Mouse (Mus musculus) lung, adult 2 months (tissue): Measurements from ENCODE around the gene Fscb. TPM values are rescaled to one million over a fixed set of nuclear protein-coding genes. Genes with fewer than 3 reads are reported as not detected.

Source experiments
- DNase-seq: peaks from one replicate; pipeline ENCODE4 v3.0.0; 2022
- H3K4me1 ChIP-seq: fragments of 200-500 bp; 2 replicates; pipeline ENCODE4 v1.6.1; 2011; ENCODE audit warnings: low read length; ENCODE audit not compliant: control insufficient read depth, insufficient read depth
- H3K4me3 ChIP-seq: fragments of 200-500 bp; replicated peaks from 2 replicates; pipeline ENCODE3; 2011; ENCODE audit warnings: low read depth, mild to moderate bottlenecking, control low read depth, low read length; ENCODE audit errors: extremely low read depth
- CTCF ChIP-seq: fragments of 200-500 bp; IDR thresholded peaks from 2 replicates; pipeline ENCODE4 v1.5.1; 2011; ENCODE audit warnings: mild to moderate bottlenecking, low read length, control low read depth; ENCODE audit not compliant: insufficient read depth
- POLR2A ChIP-seq: fragments of 200-500 bp; IDR thresholded peaks from 2 replicates; pipeline ENCODE4 v1.6.1; 2011; ENCODE audit warnings: low read depth, mild to moderate bottlenecking, control low read depth, low read length, borderline replicate concordance; ENCODE audit errors: extremely low read depth
- WGBS: fragments of 180-500 bp; shearing (Covaris S2); methylation state at CpG from one replicate; pipeline ENCODE4 v1.1.7; 2018; 5-methylcytosine and 5-hydroxymethylcytosine counted together
- polyA plus RNA-seq: library from polyadenylated mRNA; depleted of rRNA; stranded (reverse); fragments of >200 nt; gene quantifications from 2 replicates; pipeline ENCODE4 v1.2.3, GENCODE M21; 2012; rRNA removed

Fscb gene
- polyA plus RNA-seq: not detected in 2 replicates

- H3K4me1 ChIP-seq: no peaks in the 10 kb centered on the region
- DNase-seq: no peak
- 58% methylated on average over 1 of the region's 1 CpGs for WGBS
- no peak within 1 kb of the TSS for H3K4me3 ChIP-seq
- TF ChIP-seq POLR2A (no peak), CTCF (no peak)
These were observed at the start of gene Fscb for GRCm38 (mm10) chr12:64474590-64474989. Gene Fscb (minus strand): TSS chr12:64474690.

- H3K4me3 ChIP-seq: no peak overlapping the region
- DNase-seq: no peak
- no peaks in the 10 kb centered on the region for H3K4me1 ChIP-seq
- TF ChIP-seq POLR2A (no peak), CTCF (no peak)
- 43% methylated on average over 2 of the region's 2 CpGs for WGBS
These were observed 42.3 kb upstream of the Fscb start for GRCm38 (mm10) chr12:64516775-64517174.

GRCm38 (mm10) chr12:64513439-64513838 is 38.9 kb upstream of the Fscb start:
- 60% methylated on average over 1 of the region's 1 CpGs for WGBS
- no peak for DNase-seq
- Histone ChIP-seq H3K4me1 (no peaks in the 10 kb centered on the region), H3K4me3 (no peak overlapping the region)
- no peak for TF ChIP-seq POLR2A
- no peak for TF ChIP-seq CTCF

GRCm38 (mm10) chr12:64497706-64498105 is 23.2 kb upstream of the Fscb start:
- no peak overlapping the region for H3K4me3 ChIP-seq
- 68% methylated on average over 5 of the region's 5 CpGs for WGBS
- TF ChIP-seq POLR2A (no peak), CTCF (no peak)
- H3K4me1 ChIP-seq: no peaks in the 10 kb centered on the region
- no peak for DNase-seq

- DNase-seq: no peak
- WGBS: 56% methylated on average over 1 of the region's 1 CpGs
- Histone ChIP-seq H3K4me3 (no peak overlapping the region), H3K4me1 (no peaks in the 10 kb centered on the region)
- TF ChIP-seq CTCF (no peak), POLR2A (no peak)
These were observed 875 bp downstream of the Fscb start for GRCm38 (mm10) chr12:64473615-64474014.

- TF ChIP-seq CTCF: no peak
- no peak for TF ChIP-seq POLR2A
- 83% methylated on average over 1 of the region's 1 CpGs for WGBS
- Histone ChIP-seq H3K4me3 (no peak overlapping the region), H3K4me1 (no peaks in the 10 kb centered on the region)
- no peak for DNase-seq
These were observed 1.4 kb downstream of the Fscb start for GRCm38 (mm10) chr12:64473136-64473535.

GRCm38 (mm10) chr12:64455228-64455627 is 19.3 kb downstream of the Fscb start:
- H3K4me1 ChIP-seq: no peaks in the 10 kb centered on the region
- H3K4me3 ChIP-seq: no peak overlapping the region
- TF ChIP-seq POLR2A (no peak), CTCF (no peak)
- DNase-seq: no peak

- H3K4me3 ChIP-seq: no peak overlapping the region
- no peaks in the 10 kb centered on the region for H3K4me1 ChIP-seq
- WGBS: 65% methylated on average over 9 of the region's 9 CpGs
- no peak for DNase-seq
- TF ChIP-seq CTCF: no peak
- TF ChIP-seq POLR2A: no peak
These were observed 24.6 kb downstream of the Fscb start for GRCm38 (mm10) chr12:64449911-64450310.

GRCm38 (mm10) chr12:64436675-64437074 is 37.8 kb downstream of the Fscb start:
- WGBS: 36% methylated on average over 2 of the region's 2 CpGs
- TF ChIP-seq POLR2A (no peak), CTCF (no peak)
- no peaks in the 10 kb centered on the region for H3K4me1 ChIP-seq
- H3K4me3 ChIP-seq: no peak overlapping the region
- no peak for DNase-seq
